Mouse (Mus musculus): Measurements from ENCODE around the gene Izumo1. TPM values are rescaled to one million over a fixed set of nuclear protein-coding genes. Genes with fewer than 3 reads are reported as not detected.
"Not testable (repeated sequence)": the region's sequence is repeated elsewhere in the genome, so short reads cannot be mapped to it uniquely, and the experiment has no call there.

The Izumo1 gene
- total RNA-seq, 2 experiments from 2014 or later, result 0.20 TPM; not detected in 1

DNA sequence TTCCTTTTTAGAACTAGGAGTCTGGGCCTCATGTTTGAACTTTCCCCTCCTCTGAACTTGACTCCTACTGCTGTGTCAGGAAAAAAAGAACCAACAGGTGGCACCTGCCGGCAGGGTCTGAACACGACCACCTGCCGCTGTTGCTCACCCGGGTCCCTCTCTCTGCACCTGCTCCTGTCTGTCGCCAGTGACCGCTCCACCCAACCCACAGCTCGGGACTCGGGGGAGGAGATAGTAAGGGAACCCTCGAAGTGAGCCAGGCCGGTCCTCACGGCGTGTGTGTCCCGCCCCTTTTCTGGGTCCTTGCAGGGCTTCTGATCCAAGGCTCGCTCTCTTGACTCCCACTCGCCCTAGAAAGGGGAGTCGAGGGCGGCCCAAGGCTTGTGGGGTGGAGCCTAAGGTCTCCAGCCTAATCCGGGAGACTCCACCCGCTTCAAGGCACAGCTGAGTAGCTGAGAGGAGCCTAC lies 18.0 kb downstream of the Izumo1 start, which contains the start of gene Mamstr:
TSS of gene Mamstr (plus strand) at position 417 of the 467 bp plus-strand sequence.
- H3K27ac ChIP-seq, result peak within 1 kb of the TSS; percentile 90
- intact Hi-C loops (cut with DNase I), result no loop called here
- H3K4me3 ChIP-seq, result peak within 1 kb of the TSS; percentile 73
- DNase-seq, result peak; percentile 94
- TF ChIP-seq CTCF (IDR thresholded peaks at IDR 0.05), result no peak

DNA sequence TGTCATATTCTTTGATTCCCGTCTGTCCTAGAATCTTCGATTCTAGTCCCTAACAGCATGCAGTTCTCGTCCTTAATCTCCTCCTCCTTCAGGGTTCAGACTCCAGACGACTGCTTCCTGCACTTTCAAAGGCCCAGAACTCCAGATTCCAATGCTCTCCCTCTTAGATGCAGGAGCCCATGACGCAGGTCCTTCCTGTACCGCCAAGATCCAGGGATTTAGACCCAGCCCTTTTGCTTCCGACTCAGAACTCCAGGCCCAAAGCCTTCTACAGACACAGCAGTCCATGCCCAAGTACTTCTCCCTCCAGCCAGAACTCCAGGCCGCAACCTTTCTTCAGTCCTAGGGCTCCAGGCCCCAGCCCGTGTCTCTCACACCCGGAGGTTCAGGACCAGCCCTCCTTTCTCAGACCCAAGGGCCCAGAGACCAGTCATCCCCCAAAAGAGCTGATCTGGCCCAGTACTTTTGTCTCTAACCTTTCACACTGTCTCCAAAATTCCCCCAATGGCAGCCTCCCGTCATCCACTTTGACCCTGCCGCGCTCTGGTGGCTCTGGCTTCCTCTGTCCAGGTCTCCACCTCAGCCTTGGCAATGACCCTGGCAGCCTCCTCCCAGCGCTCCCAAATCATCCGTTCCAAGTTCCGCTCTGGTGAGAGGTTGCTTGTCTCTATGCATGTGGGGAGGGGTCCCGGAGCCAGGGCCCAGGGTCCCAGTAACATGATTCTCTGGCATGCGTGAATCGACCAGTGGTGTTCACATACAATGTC lies 18.8 kb downstream of the Izumo1 start:
- intact Hi-C loops (cut with DNase I), result no loop called here
- H3K27ac ChIP-seq, result peak overlapping the region; percentile 90
- peak overlapping the region; percentile 73 for H3K4me3 ChIP-seq
- peak; percentile 78 for DNase-seq
- no peak for TF ChIP-seq CTCF (IDR thresholded peaks at IDR 0.05)

- peak; percentile 89 for DNase-seq
- Histone ChIP-seq H3K27ac (peak overlapping the region; percentile 90), H3K4me3 (peak overlapping the region; percentile 73)
- no peak for TF ChIP-seq CTCF (IDR thresholded peaks at IDR 0.05)
- intact Hi-C loops (cut with DNase I), result loop anchor here (2.0 kb wide), 1 partner anchor 41 kb away; no protein-coding TSS in a partner anchor
These were observed 19.9 kb downstream of the Izumo1 start for GRCm38 (mm10) chr7:45641391-45642040.

DNA sequence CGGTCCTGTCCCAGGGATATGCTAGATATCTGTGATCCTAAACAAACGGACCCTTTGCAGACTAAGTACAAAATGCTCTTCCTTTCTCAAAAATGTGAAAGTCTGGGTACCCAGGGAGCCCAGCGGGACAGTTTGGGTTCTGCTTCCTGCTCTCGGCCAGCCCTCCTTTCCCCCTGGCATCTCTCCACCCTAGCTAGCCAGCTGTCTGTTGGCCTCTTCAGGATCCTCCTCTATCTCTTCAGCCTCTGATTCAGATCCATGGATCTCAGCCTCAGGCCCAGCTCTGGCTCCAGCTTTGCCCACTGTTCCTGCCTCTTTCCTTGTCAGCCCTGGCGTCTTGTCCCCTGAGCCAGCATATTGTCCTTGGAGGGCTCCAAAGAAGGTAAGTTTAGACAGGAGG lies 20.5 kb downstream of the Izumo1 start:
- no peak for TF ChIP-seq CTCF (IDR thresholded peaks at IDR 0.05)
- peak overlapping the region; percentile 73 for H3K4me3 ChIP-seq
- intact Hi-C loops (cut with DNase I), result loop anchor here (2.0 kb wide), 1 partner anchor 41 kb away; no protein-coding TSS in a partner anchor
- DNase-seq, result peak; percentile 59
- H3K27ac ChIP-seq, result peak overlapping the region; percentile 90

- Histone ChIP-seq H3K4me3 (peak overlapping the region; percentile 73), H3K27ac (peak overlapping the region; percentile 90)
- TF ChIP-seq CTCF (IDR thresholded peaks at IDR 0.05), result no peak
- DNase-seq, result no peak
- intact Hi-C loops (cut with DNase I), result loop anchor here (2.0 kb wide), 1 partner anchor 40 kb away; no protein-coding TSS in a partner anchor
These were observed 21.1 kb downstream of the Izumo1 start for GRCm38 (mm10) chr7:45642503-45643255.

- TF ChIP-seq CTCF (IDR thresholded peaks at IDR 0.05), result no peak
- intact Hi-C loops (cut with DNase I), result loop anchor here (2.0 kb wide), 1 partner anchor 39 kb away; no protein-coding TSS in a partner anchor
- DNase-seq, result peak; percentile 97
- Histone ChIP-seq H3K27ac (peak overlapping the region; percentile 90), H3K4me3 (peak overlapping the region; percentile 73)
These were observed 22.0 kb downstream of the Izumo1 start for GRCm38 (mm10) chr7:45643441-45644178.

GRCm38 (mm10) chr7:45644183-45644582 lies 22.6 kb downstream of the Izumo1 start:
- peak overlapping the region; percentile 73 for H3K4me3 ChIP-seq
- DNase-seq, result peak; percentile 64
- TF ChIP-seq CTCF (IDR thresholded peaks at IDR 0.05), result no peak
- H3K27ac ChIP-seq, result peak overlapping the region; percentile 90
- intact Hi-C loops (cut with DNase I), result no loop called here

GRCm38 (mm10) chr7:45644872-45645590 lies 23.4 kb downstream of the Izumo1 start:
- intact Hi-C loops (cut with DNase I), result no loop called here
- no peak for TF ChIP-seq CTCF (IDR thresholded peaks at IDR 0.05)
- H3K27ac ChIP-seq, result peak overlapping the region; percentile 90
- no peak for DNase-seq
- peak overlapping the region; percentile 73 for H3K4me3 ChIP-seq

DNA sequence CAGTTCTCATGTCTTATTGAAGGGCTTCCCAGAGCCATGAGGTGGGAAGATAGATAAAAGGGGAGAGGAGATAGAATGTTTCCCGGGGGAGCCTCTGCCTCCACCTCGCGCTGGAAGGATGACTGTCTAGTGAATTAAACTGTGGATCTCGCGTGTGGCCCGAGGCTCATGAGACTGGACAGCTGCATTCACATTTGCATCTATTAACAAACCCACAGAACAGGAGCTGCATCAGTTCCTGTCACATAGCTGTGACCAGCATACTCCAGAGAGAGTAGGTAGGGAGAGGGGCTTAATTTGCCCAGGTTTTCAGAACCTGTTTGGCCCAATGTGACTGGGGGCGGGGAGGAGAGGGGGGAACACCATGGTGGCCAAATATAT lies 24.0 kb downstream of the Izumo1 start:
- Histone ChIP-seq H3K4me3 (no peak overlapping the region), H3K27ac (peak overlapping the region; percentile 90)
- intact Hi-C loops (cut with DNase I), result no loop called here
- TF ChIP-seq CTCF (IDR thresholded peaks at IDR 0.05), result no peak
- no peak for DNase-seq

- Histone ChIP-seq H3K27ac (peak overlapping the region; percentile 90), H3K4me3 (no peak overlapping the region)
- TF ChIP-seq CTCF (IDR thresholded peaks at IDR 0.05), result no peak
- no peak for DNase-seq
- intact Hi-C loops (cut with DNase I), result no loop called here
These were observed 25.1 kb downstream of the Izumo1 start for GRCm38 (mm10) chr7:45646671-45647070.

- Histone ChIP-seq H3K27ac (peak overlapping the region; percentile 86), H3K4me3 (peak overlapping the region; percentile 51)
- peak; percentile 84 for DNase-seq
- intact Hi-C loops (cut with DNase I), result no loop called here
- peak; percentile 19; the same call in 1 of the 2 replicates for TF ChIP-seq CTCF (IDR thresholded peaks at IDR 0.05)
These were observed 27.7 kb downstream of the Izumo1 start for GRCm38 (mm10) chr7:45649351-45649750.

GRCm38 (mm10) chr7:45650484-45650883 lies 28.9 kb downstream of the Izumo1 start:
- peak; percentile 32 for DNase-seq
- intact Hi-C loops (cut with DNase I); H3K4me3 ChIP-seq: not testable (repeated sequence)
- H3K27ac ChIP-seq, result peak overlapping the region; percentile 86

Data from gastrocnemius, adult 2 months (tissue).